Mouse (Mus musculus) c-Kit-positive CD71-positive TER-119-positive erythroid progenitor cells, embryonic 14.5 days (primary cell): ENCODE results near the gene Usp46.

ENCODE experiments used
- DNase-seq: peaks from one replicate; pipeline ENCODE4 v3.0.0-alpha.2; 2013; ENCODE audit warnings: low spot score

Usp46 gene

GRCm38 (mm10) chr5:73953066-73953614 lies 115.1 kb downstream of the Usp46 start:
- no peak for DNase-seq

GRCm38 (mm10) chr5:73951649-73952000 lies 116.6 kb downstream of the Usp46 start:
- no peak for DNase-seq

DNA sequence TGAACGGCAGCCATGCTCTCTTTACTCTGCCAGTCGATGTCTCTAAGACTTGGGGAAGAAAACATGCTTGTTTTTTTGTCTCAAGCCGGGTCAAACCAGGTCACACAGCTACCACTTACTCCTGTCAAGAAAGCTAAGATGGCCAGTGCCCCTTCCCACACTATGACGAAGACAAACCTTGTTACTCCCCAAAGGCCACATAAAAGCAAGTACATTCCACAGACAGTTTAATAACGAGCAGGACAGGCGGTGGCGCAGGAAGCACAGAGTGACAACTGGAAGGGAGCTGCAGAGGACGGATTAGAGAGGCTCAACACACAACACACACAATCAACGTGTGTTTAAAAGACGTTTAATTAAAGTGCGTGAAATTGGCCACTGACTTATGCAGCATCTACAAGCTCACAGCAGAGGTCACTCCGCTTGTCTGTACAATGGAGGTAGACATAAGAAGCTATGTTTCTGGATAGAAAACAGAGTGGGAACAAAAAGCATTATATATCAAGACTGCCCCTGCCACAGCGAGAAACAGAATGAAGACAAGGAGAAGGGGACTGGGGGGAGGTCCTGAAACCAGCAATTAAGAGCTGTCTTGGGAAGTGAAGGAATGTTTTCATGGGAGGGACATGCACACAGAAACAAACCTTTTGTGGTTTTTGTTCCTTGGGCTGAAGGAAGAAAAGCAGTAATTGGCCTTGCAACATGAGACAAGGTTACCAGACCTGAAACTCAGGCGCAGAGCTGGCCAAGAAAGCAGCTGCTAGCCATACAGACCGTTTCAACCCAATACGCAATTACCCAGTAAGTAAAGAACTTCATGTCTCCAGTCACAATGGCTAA lies 117.2 kb downstream of the Usp46 start:
- no peak for DNase-seq
